Mouse (Mus musculus) spleen, adult 2 months (tissue): Measurements from ENCODE around the gene Krtap19-3. TPM values are rescaled to one million over a fixed set of nuclear protein-coding genes. Genes with fewer than 3 reads are reported as not detected.

Experiments used
- DNase-seq, 2 experiments: peaks; one replicate each; pipeline versions ENCODE4 v3.0.0 to v3.0.0-alpha.2; 2012 to 2021; ENCODE audit warnings: low spot score in 2 of 2, low read depth in 1 of 2
- H3K27ac ChIP-seq: fragments of 200-500 bp; 2 replicates; pipeline ENCODE4 v1.5.1; 2012; ENCODE audit warnings: low read length, inconsistent platforms; ENCODE audit not compliant: insufficient read depth
- H3K27me3 ChIP-seq: fragments of 200-500 bp; 2 replicates; pipeline ENCODE4 v1.6.1; 2012; ENCODE audit warnings: mild to moderate bottlenecking, moderate library complexity, low read length, inconsistent platforms; ENCODE audit not compliant: control insufficient read depth, insufficient read depth
- H3K36me3 ChIP-seq: fragments of 200-500 bp; 2 replicates; pipeline ENCODE4 v1.6.1; 2012; ENCODE audit warnings: mild to moderate bottlenecking, low read length, inconsistent platforms; ENCODE audit not compliant: control insufficient read depth, insufficient read depth
- H3K4me1 ChIP-seq: fragments of 200-500 bp; 2 replicates; pipeline ENCODE4 v1.6.1; 2011; ENCODE audit warnings: inconsistent platforms; ENCODE audit not compliant: control insufficient read depth, insufficient read depth, insufficient read length
- H3K4me3 ChIP-seq: fragments of 200-500 bp; 2 replicates; pipeline ENCODE4 v1.5.1; 2011; ENCODE audit warnings: mild to moderate bottlenecking, inconsistent platforms; ENCODE audit not compliant: insufficient read depth, insufficient read length; ENCODE audit errors: extremely low read depth
- CTCF ChIP-seq: fragments of 200-500 bp; IDR thresholded peaks from 2 replicates; pipeline ENCODE4 v1.5.1; 2011; ENCODE audit warnings: mild to moderate bottlenecking, inconsistent platforms; ENCODE audit not compliant: insufficient read depth, insufficient read length, insufficient replicate concordance; ENCODE audit errors: extremely low read depth
- POLR2A ChIP-seq: fragments of 200-500 bp; IDR thresholded peaks from 2 replicates; pipeline ENCODE4 v1.6.1; 2011; ENCODE audit warnings: low read depth, low read length, inconsistent platforms
- WGBS: fragments of 180-500 bp; shearing (Covaris S2); methylation state at CpG from one replicate; pipeline ENCODE4 v1.1.7; 2018; 5-methylcytosine and 5-hydroxymethylcytosine counted together
- polyA plus RNA-seq: library from polyadenylated mRNA; depleted of rRNA; stranded (reverse); fragments of >200 nt; gene quantifications from 2 replicates; pipeline ENCODE4 v1.2.3, GENCODE M21; 2012; rRNA removed

Krtap19-3 gene
- polyA plus RNA-seq, 1 experiment, result not detected

GRCm38 (mm10) chr16:88848558-88848957 is 29.3 kb downstream of the Krtap19-3 start:
- H3K4me3 ChIP-seq, result no peak overlapping the region
- H3K36me3 ChIP-seq, result no peaks in the 10 kb centered on the region
- DNase-seq, result no peak
- H3K27me3 ChIP-seq, result no peaks in the 10 kb centered on the region
- 86% methylated on average over 4 of the region's 4 CpGs for WGBS
- H3K27ac ChIP-seq, result no peak overlapping the region
- TF ChIP-seq POLR2A, result no peak
- no peak for TF ChIP-seq CTCF
- H3K4me1 ChIP-seq, result no peaks in the 10 kb centered on the region

- DNase-seq, result no peak
- Histone ChIP-seq H3K4me1 (no peaks in the 10 kb centered on the region), H3K27me3 (no peaks in the 10 kb centered on the region), H3K36me3 (no peaks in the 10 kb centered on the region), H3K4me3 (no peak overlapping the region), H3K27ac (no peak overlapping the region)
- 88% methylated on average over 1 of the region's 1 CpGs for WGBS
- TF ChIP-seq CTCF, result no peak
- TF ChIP-seq POLR2A, result no peak
These were observed 30.5 kb downstream of the Krtap19-3 start for GRCm38 (mm10) chr16:88847363-88847762.

Other genes with a start within 250 kb of the Krtap19-3 start
- gene Krtap26-1, start 230.2 kb downstream of the Krtap19-3 start, polyA plus RNA-seq, result not detected in 2 replicates
- gene Krtap27-1, start 206.4 kb downstream of the Krtap19-3 start, polyA plus RNA-seq, result not detected in 2 replicates
- not detected in 2 replicates for gene 2310061N02Rik, start 170.1 kb downstream of the Krtap19-3 start, polyA plus RNA-seq
- gene Krtap13-1, start 149.2 kb downstream of the Krtap19-3 start, polyA plus RNA-seq, result not detected in 2 replicates
- not detected in 2 replicates for gene Krtap13, start 126.4 kb downstream of the Krtap19-3 start, polyA plus RNA-seq
- not detected in 2 replicates for gene 2310034C09Rik, start 119.2 kb downstream of the Krtap19-3 start, polyA plus RNA-seq
- not detected in 2 replicates for gene 2310057N15Rik, start 103.8 kb downstream of the Krtap19-3 start, polyA plus RNA-seq
- gene Gm5965, start 100.1 kb downstream of the Krtap19-3 start, polyA plus RNA-seq, result not detected in 2 replicates
- gene Gm20741, start 65.8 kb downstream of the Krtap19-3 start, polyA plus RNA-seq, result not detected in 2 replicates
- gene Krtap15, start 57.8 kb downstream of the Krtap19-3 start, polyA plus RNA-seq, result not detected in 2 replicates
- not detected in 2 replicates for gene Krtap14, start 51.9 kb downstream of the Krtap19-3 start, polyA plus RNA-seq
- not detected in 2 replicates for gene Krtap19-1, start 8.6 kb downstream of the Krtap19-3 start, polyA plus RNA-seq
- gene Krtap19-2, start 3.8 kb downstream of the Krtap19-3 start, polyA plus RNA-seq, result not detected in 2 replicates
- not detected in 2 replicates for gene Krtap19-4, start 7.1 kb upstream of the Krtap19-3 start, polyA plus RNA-seq
- gene Krtap19-5, start 18.4 kb upstream of the Krtap19-3 start, polyA plus RNA-seq, result not detected in 2 replicates
- not detected in 2 replicates for gene Krtap19-9b, start 54.2 kb upstream of the Krtap19-3 start, polyA plus RNA-seq
- gene Krtap16-3, start 84.8 kb upstream of the Krtap19-3 start, polyA plus RNA-seq, result not detected in 2 replicates
- gene Krtap22-2, start 132.7 kb upstream of the Krtap19-3 start, polyA plus RNA-seq, result not detected in 2 replicates
- gene Gm10229, start 137.2 kb upstream of the Krtap19-3 start, polyA plus RNA-seq, result not detected in 2 replicates
- not detected in 2 replicates for gene Krtap6-1, start 153.7 kb upstream of the Krtap19-3 start, polyA plus RNA-seq
- gene Gm10228, start 163.4 kb upstream of the Krtap19-3 start, polyA plus RNA-seq, result not detected in 2 replicates
- gene Krtap6-5, start 169.8 kb upstream of the Krtap19-3 start, polyA plus RNA-seq, result not detected in 2 replicates
- gene 1110025L11Rik, start 186.0 kb upstream of the Krtap19-3 start, polyA plus RNA-seq, result not detected in 2 replicates
- not detected in 2 replicates for gene Krtap6-3, start 206.0 kb upstream of the Krtap19-3 start, polyA plus RNA-seq